Mouse (Mus musculus) embryo, embryonic 11.5 days (tissue): ENCODE measurements around the gene Jchain.

ENCODE experiments used
- DNase-seq: peaks from one replicate; pipeline ENCODE4 v3.0.0-alpha.2; 2012; ENCODE audit warnings: low read depth, low spot score

Gene Jchain

GRCm38 (mm10) chr5:88530908-88531307 lies 3.2 kb upstream of the Jchain start:
- no peak for DNase-seq

GRCm38 (mm10) chr5:88519232-88519631 lies 8.5 kb downstream of the Jchain start:
- DNase-seq = peak; percentile 23

- DNase-seq = no peak
Measured at GRCm38 (mm10) chr5:88508990-88509389, 18.7 kb downstream of the Jchain start.

- no peak for DNase-seq
Measured at GRCm38 (mm10) chr5:88508555-88508954, 19.1 kb downstream of the Jchain start.

GRCm38 (mm10) chr5:88499781-88500180 lies 27.9 kb downstream of the Jchain start:
- no peak for DNase-seq

- no peak for DNase-seq
Measured at GRCm38 (mm10) chr5:88491111-88491510, 36.6 kb downstream of the Jchain start.

GRCm38 (mm10) chr5:88489004-88489403 lies 38.7 kb downstream of the Jchain start:
- no peak for DNase-seq

GRCm38 (mm10) chr5:88487675-88488074 lies 40.0 kb downstream of the Jchain start, which contains the start of gene Enam:
Gene Enam, plus strand, starts transcription at chr5:88487975.
- DNase-seq = no peak
